Mouse (Mus musculus) liver, embryonic 14.5 days (tissue): ENCODE results near the gene Tgfbr1. TPM values are rescaled to one million over a fixed set of nuclear protein-coding genes. Genes with fewer than 3 reads are reported as not detected.
A peak's percentile ranks its signal among the peaks of the same experiment; 100 is the strongest.

Experiments
- ATAC-seq: fragments of 200-750 bp; cut with Nextera tagmentation; 2 replicates; pipeline ENCODE4 v1.8.0; 2017; ENCODE audit warnings: moderate number of reproducible peaks, mild to moderate bottlenecking, moderate library complexity; ENCODE audit not compliant: insufficient read depth
- DNase-seq, 3 experiments: peaks; one replicate each; pipeline ENCODE4 v3.0.0-alpha.2; 2012 to 2013; ENCODE audit warnings: low read depth in 3 of 3, low spot score in 3 of 3
- H3K27ac ChIP-seq: fragments of 300-500 bp; sonication (generic); 2 replicates; pipeline ENCODE4 v1.5.1; 2014; ENCODE audit warnings: moderate library complexity, mild to moderate bottlenecking, control low read depth, inconsistent platforms
- H3K27me3 ChIP-seq: fragments of 300-500 bp; sonication (generic); 2 replicates; pipeline ENCODE4 v1.6.1; 2014; ENCODE audit warnings: mild to moderate bottlenecking, low read length, moderate library complexity; ENCODE audit not compliant: control insufficient read depth, insufficient read depth
- H3K36me3 ChIP-seq: fragments of 300-500 bp; sonication (generic); replicated peaks from 2 replicates; pipeline ENCODE4 v1.6.1; 2014; ENCODE audit warnings: low read depth; ENCODE audit not compliant: control insufficient read depth, insufficient read depth
- H3K4me1 ChIP-seq, 2 experiments: fragments of 200-500 bp in 1 of 2; fragments of 300-500 bp in 1 of 2; sonication (generic) in 1 of 2; replicated peaks; 2 replicates each; pipeline ENCODE4 v1.6.1; 2012 to 2014; ENCODE audit warnings: antibody characterized with exemption in 1 of 2, inconsistent platforms in 1 of 2, low read length in 1 of 2; ENCODE audit not compliant: control insufficient read depth in 2 of 2, insufficient read depth in 2 of 2
- H3K4me2 ChIP-seq: fragments of 300-500 bp; sonication (generic); 2 replicates; pipeline ENCODE4 v1.6.1; 2014; ENCODE audit warnings: low read depth, mild to moderate bottlenecking, control low read depth, moderate library complexity
- H3K4me3 ChIP-seq, 2 experiments: fragments of 200-500 bp in 1 of 2; fragments of 300-500 bp in 1 of 2; sonication (generic) in 1 of 2; 2 replicates each; pipeline ENCODE4 v1.5.1; 2012 to 2014; ENCODE audit warnings: low read depth in 2 of 2, low read length in 2 of 2, mild to moderate bottlenecking in 2 of 2, control low read depth in 1 of 2, inconsistent platforms in 1 of 2, moderate library complexity in 1 of 2; ENCODE audit not compliant: insufficient read depth in 1 of 2
- H3K9ac ChIP-seq: fragments of 300-500 bp; sonication (generic); replicated peaks from 2 replicates; pipeline ENCODE4 v1.6.1; 2014; ENCODE audit warnings: mild to moderate bottlenecking, control low read depth, moderate library complexity
- H3K9me3 ChIP-seq: fragments of 300-500 bp; sonication (generic); 2 replicates; pipeline ENCODE4 v1.6.1; 2016; ENCODE audit warnings: low read length, mixed read lengths; ENCODE audit not compliant: control insufficient read depth
- CTCF ChIP-seq: IDR thresholded peaks from 2 replicates; pipeline ENCODE4 v1.5.1; 2016; ENCODE audit warnings: antibody characterized with exemption, low read depth, control low read depth
- EP300 ChIP-seq: IDR thresholded peaks from 2 replicates; pipeline ENCODE4 v1.6.1; 2016; ENCODE audit warnings: antibody characterized with exemption, low read depth
- WGBS: fragments of 180-500 bp; shearing (Covaris S2); extraction: QIAGEN DNeasy Blood & Tissue Kit; methylation state at CpG from one replicate; pipeline ENCODE4 v1.1.7; 2014; ENCODE audit not compliant: insufficient replicate concordance; 5-methylcytosine and 5-hydroxymethylcytosine counted together
- polyA plus RNA-seq, 2 experiments: library from polyadenylated mRNA; depleted of rRNA in 1 of 2; stranded (reverse) in 1 of 2; unstranded in 1 of 2; fragments of >200 nt; fragmentation: Nextera tagmentation in 1 of 2; extraction: Ambion mirVana in 1 of 2; gene quantifications; 2 replicates each; pipeline versions ENCODE4 v1.2.1 to v1.2.3; 2012 to 2014

Gene Tgfbr1
- polyA plus RNA-seq, 2 experiments: 3.2 to 5.7 TPM

DNA sequence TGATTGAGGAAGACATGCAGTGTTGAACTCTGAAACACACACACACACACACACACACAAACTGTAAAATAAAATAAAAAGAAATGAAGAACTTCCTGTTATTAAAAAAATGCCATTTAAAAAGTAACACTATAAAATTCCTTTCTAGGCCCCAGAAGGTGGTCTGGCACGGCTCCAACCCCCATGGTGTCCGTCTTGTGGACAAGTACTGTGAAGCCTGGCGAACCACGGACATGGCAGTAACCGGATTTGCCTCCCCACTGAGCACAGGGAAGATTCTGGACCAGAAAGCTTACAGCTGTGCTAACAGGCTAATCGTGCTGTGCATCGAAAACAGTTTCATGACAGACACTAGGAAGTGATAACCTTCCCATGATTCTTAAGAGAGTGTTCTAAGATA lies 41.1 kb upstream of the Tgfbr1 start:
- H3K9me3 ChIP-seq: no peaks in the 10 kb centered on the region
- H3K4me2 ChIP-seq: no peak overlapping the region
- H3K9ac ChIP-seq: no peak overlapping the region
- H3K4me3 ChIP-seq: no peak overlapping the region
- ATAC-seq: no peak
- H3K36me3 ChIP-seq: no peaks in the 10 kb centered on the region
- no peaks in the 10 kb centered on the region for H3K27me3 ChIP-seq
- H3K27ac ChIP-seq: no peak overlapping the region
- no peak for DNase-seq
- TF ChIP-seq EP300 (no peak), CTCF (no peak)
- peaks cover 0 to 9% of the 10 kb centered on the region in 2 experiments; a peak in 1 of 4 replicates for H3K4me1 ChIP-seq
- WGBS: 72% methylated on average over 7 of the region's 7 CpGs

DNA sequence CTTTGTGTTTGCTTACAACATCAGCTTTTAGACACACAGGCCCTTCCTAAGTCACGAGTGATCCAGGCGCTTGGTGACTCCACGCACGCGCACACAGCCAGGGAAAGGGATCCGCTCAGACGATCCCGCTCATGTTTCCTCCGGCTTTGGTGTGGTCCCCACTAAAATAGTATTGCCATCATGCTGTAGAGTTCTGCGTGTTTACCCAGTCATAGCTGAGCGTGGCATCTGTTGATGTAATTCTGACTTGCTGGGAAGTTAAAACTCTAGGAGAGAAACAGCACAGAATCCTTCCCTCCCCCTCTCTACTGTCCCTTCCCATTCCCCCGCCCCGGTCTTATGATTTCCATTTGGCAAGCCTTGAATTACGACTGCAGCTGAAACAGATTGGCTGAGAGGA lies 40.3 kb upstream of the Tgfbr1 start:
- WGBS: 79% methylated on average over 14 of the region's 14 CpGs
- no peak for DNase-seq
- H3K36me3 ChIP-seq: no peaks in the 10 kb centered on the region

DNA sequence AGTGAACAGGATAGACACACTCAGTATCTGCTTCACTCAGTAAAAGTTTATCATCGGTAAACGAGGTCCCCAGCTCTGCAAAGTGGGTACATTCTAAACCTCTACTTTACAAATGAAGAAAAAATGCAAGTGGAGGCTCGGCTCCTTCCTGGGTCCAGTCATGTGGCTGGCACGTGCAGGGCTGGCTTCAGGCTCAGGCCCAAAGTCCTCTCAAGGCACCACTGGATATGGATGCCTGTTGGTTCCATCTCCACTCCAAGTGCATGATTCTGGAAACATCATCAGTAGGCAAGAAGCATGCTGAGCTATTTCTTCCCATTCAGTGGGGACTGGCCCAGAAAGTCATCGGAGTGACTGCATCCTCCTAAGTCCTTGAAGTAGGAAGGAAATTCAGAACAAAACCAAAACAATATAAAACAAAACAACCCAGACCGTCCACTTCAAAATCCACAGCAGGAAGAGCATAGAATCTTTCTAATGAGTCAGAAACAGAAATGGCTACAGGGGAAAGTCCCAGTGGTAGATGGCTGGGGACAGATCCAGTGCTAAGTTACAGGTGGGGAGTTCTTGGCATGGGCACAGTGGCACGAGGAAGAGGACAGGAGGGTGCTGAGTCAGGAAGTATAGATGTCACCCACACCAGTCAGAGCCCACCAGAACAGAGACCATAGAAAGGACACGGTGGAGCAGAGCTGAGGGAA lies 39.2 kb upstream of the Tgfbr1 start:
- Histone ChIP-seq H3K9ac (no peak overlapping the region), H3K4me3 (no peak overlapping the region), H3K4me2 (no peak overlapping the region), H3K27me3 (no peaks in the 10 kb centered on the region), H3K36me3 (no peaks in the 10 kb centered on the region), H3K27ac (no peak overlapping the region), H3K9me3 (no peaks in the 10 kb centered on the region), H3K4me1 (peaks cover 0 to 9% of the 10 kb centered on the region in 2 experiments; a peak in 2 of 4 replicates)
- ATAC-seq (no peak), DNase-seq (no peak)
- 58% methylated on average over 8 of the region's 8 CpGs for WGBS
- TF ChIP-seq CTCF (no peak), EP300 (no peak)

More for the DNA sequence above, 40.3 kb upstream of the Tgfbr1 start:
- Histone ChIP-seq H3K9ac (no peak overlapping the region), H3K27ac (no peak overlapping the region), H3K4me1 (peaks cover 0 to 9% of the 10 kb centered on the region in 2 experiments; a peak in 2 of 4 replicates), H3K4me2 (no peak overlapping the region), H3K9me3 (no peaks in the 10 kb centered on the region), H3K4me3 (no peak overlapping the region), H3K27me3 (no peaks in the 10 kb centered on the region)
- no peak for ATAC-seq
- TF ChIP-seq EP300 (no peak), CTCF (no peak)

DNA sequence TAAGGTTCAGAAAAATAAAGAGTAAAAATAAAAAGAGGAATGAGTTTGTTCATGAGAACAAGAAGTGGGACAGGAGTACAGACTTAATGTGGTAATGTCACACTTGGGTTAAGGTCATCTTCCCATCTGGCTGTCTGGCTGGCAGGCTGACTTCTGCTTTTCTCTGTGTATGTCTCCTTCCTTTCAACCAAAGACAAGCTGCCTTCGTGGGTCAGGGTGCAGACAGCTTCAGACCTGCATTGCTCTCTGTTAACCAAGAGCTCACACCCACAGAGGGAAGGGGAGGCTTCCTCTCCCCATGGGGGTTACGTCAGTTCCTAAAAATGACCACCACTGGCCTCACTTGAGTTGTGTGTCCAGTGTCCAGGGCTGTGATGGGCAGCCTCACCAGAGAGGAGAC lies 37.6 kb upstream of the Tgfbr1 start:
- Histone ChIP-seq H3K4me1 (peaks cover 0 to 13% of the 10 kb centered on the region in 2 experiments; a peak in 2 of 4 replicates), H3K27ac (no peak overlapping the region), H3K9ac (no peak overlapping the region), H3K9me3 (no peaks in the 10 kb centered on the region), H3K4me3 (no peak overlapping the region), H3K36me3 (no peaks in the 10 kb centered on the region), H3K27me3 (no peaks in the 10 kb centered on the region), H3K4me2 (no peak overlapping the region)
- DNase-seq (no peak), ATAC-seq (0 out of 2 replicates have a peak, but pooled peaks have one; percentile 28)
- no peak for TF ChIP-seq EP300
- no peak for TF ChIP-seq CTCF
- 25% methylated on average over 2 of the region's 2 CpGs for WGBS

DNA sequence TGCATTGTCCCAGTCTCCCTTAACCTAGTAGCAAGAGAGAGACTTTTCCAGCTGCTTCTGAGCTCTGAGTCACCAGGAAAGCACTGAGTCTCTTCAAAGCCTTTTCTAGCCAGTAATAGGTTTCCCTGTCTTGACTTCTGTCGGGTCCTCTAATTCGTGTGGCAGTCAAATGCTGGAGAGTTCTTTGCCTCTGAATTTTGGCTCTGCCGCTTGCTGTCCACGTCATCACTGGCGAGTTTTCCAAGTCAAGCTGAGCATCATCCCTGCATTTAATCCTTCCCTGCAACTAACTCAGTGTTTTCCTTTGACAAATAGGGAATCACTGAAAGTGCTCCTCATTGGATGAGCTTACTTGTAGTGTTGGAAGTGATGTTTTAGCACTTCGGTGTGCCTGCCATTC lies 36.6 kb upstream of the Tgfbr1 start:
- ATAC-seq: no peak
- Histone ChIP-seq H3K4me1 (peaks cover 0 to 5% of the 10 kb centered on the region in 2 experiments; a peak in 2 of 4 replicates), H3K36me3 (no peaks in the 10 kb centered on the region), H3K9me3 (no peaks in the 10 kb centered on the region), H3K4me3 (no peak overlapping the region), H3K27ac (no peak overlapping the region), H3K9ac (no peak overlapping the region), H3K4me2 (no peak overlapping the region), H3K27me3 (no peaks in the 10 kb centered on the region)
- 73% methylated on average over 6 of the region's 6 CpGs for WGBS
- TF ChIP-seq CTCF (no peak), EP300 (no peak)
- no peak for DNase-seq
